Comparison of ENCODE assay signal across 9 mouse cellular contexts in the genomic region with DNA sequence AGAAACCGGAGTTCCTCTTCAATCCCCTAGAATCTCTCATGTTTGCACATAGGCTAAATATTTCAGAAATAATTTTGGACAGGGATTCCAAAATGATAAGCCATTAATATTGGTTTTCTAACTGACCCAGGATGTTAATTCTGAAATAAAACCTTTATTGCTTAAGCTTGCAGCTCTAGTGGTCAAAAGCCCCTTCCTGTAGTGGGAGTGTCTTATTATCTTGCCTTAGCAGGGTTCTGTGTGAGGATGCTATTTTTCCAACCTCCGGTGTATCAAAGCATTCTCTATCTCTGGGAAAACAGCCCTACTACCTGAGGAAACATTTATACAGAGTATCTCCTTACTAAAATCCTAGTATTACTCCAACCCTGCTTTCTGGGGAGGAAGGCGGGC. TPM values are rescaled to one million over a fixed set of nuclear protein-coding genes. Genes with fewer than 3 reads are reported as not detected.
DNase-seq lines count a peak whose midpoint lies in the region; ATAC-seq and TF ChIP-seq lines count a peak whose summit lies in the region.
"Had no signal": no experiment of that assay in that cellular context is flagged by ENCODE, and none has a peak within 500 bp of the region (broad histone marks: within the 10 kb centered on the region; RNA-seq: fewer than 3 reads in every experiment).

No protein-coding gene starts in this region.

- TF ChIP-seq EP300 in heart, postnatal 0 days (IDR thresholded peaks at IDR 0.05; ENCODE audit: low read depth), result no peak

- peaks cover 46% of the 10 kb centered on the region for H3K4me1 ChIP-seq in heart, embryonic 13.5 days
- peaks cover 64% of the 10 kb centered on the region for H3K4me1 ChIP-seq in G1E (ENCODE audit: insufficient read depth, low read depth, low read length)
- H3K4me1 ChIP-seq in heart, postnatal 0 days (ENCODE audit: control insufficient read depth, insufficient read depth), result peaks cover 25% of the 10 kb centered on the region
- peaks cover 21% of the 10 kb centered on the region for H3K4me1 ChIP-seq in midbrain, embryonic 10.5 days

- no peaks in the 10 kb centered on the region for H3K36me3 ChIP-seq in heart, embryonic 13.5 days
- peaks cover 37% of the 10 kb centered on the region for H3K36me3 ChIP-seq in G1E (replicated peaks)
- no peaks in the 10 kb centered on the region for H3K36me3 ChIP-seq in heart, postnatal 0 days (replicated peaks; ENCODE audit: control insufficient read depth, insufficient read depth, low read length)
- H3K36me3 ChIP-seq in midbrain, embryonic 10.5 days, result no peaks in the 10 kb centered on the region

- peak overlapping the region; percentile 93 for H3K27ac ChIP-seq in heart, embryonic 13.5 days (replicated peaks)
- peak overlapping the region; percentile 94 for H3K27ac ChIP-seq in heart, postnatal 0 days (ENCODE audit: low read depth)
- H3K27ac ChIP-seq in midbrain, embryonic 10.5 days (replicated peaks), result no peak overlapping the region

- peak overlapping the region; percentile 76 for H3K4me3 ChIP-seq in heart, embryonic 13.5 days
- peak overlapping the region; percentile 88 for H3K4me3 ChIP-seq in G1E (ENCODE audit: low read depth, low read length)
- H3K4me3 ChIP-seq in heart, postnatal 0 days (ENCODE audit: low read depth, low read length), result peak overlapping the region; percentile 75
- H3K4me3 ChIP-seq in midbrain, embryonic 10.5 days, result peak overlapping the region; percentile 74

- H3K4me2 ChIP-seq in heart, embryonic 13.5 days, result peak overlapping the region; percentile 99
- peak overlapping the region; percentile 99 for H3K4me2 ChIP-seq in heart, postnatal 0 days (ENCODE audit: low read depth, low read length)

- DNase-seq in heart, postnatal 25 days (ENCODE audit: low spot score), result no peak
- no peak for DNase-seq in G1E (ENCODE audit: low spot score)
- DNase-seq in heart, postnatal 0 days (ENCODE audit: low spot score), result no peak
- no peak for DNase-seq in midbrain, embryonic 10.5 days (ENCODE audit: low spot score)
- no peak for DNase-seq in cerebellum, postnatal 4 days (ENCODE audit: low spot score in 2 of 2)
- no peak for DNase-seq in urinary bladder, postnatal 14 days (ENCODE audit: low spot score)
- DNase-seq: gastrocnemius, postnatal 10 days had no signal

- intact Hi-C loops in heart, postnatal 25 days (cut with DNase I), result no loop called here

- H3K27me3 ChIP-seq in heart, embryonic 13.5 days (replicated peaks), result no peaks in the 10 kb centered on the region
- H3K27me3 ChIP-seq in G1E (ENCODE audit: insufficient read depth, low read length), result no peaks in the 10 kb centered on the region
- no peaks in the 10 kb centered on the region for H3K27me3 ChIP-seq in heart, postnatal 0 days (ENCODE audit: control insufficient read depth, insufficient read depth, low read length)
- peaks cover 24% of the 10 kb centered on the region for H3K27me3 ChIP-seq in midbrain, embryonic 10.5 days (ENCODE audit: low read depth, poor library complexity, severe bottlenecking)

- no peaks in the 10 kb centered on the region for H3K9me3 ChIP-seq in heart, embryonic 13.5 days
- H3K9me3 ChIP-seq in G1E (replicated peaks), result no peaks in the 10 kb centered on the region
- H3K9me3 ChIP-seq in heart, postnatal 0 days (replicated peaks; ENCODE audit: control insufficient read depth, low read length), result no peaks in the 10 kb centered on the region
- no peaks in the 10 kb centered on the region for H3K9me3 ChIP-seq in midbrain, embryonic 10.5 days (replicated peaks)

- TF ChIP-seq CTCF in G1E (IDR thresholded peaks at IDR 0.05; ENCODE audit: low read depth, low read length), result no peak
- TF ChIP-seq CTCF in heart, postnatal 0 days (IDR thresholded peaks at IDR 0.05; ENCODE audit: low read depth), result no peak

- peak overlapping the region; percentile 90 for H3K9ac ChIP-seq in heart, embryonic 13.5 days
- peak overlapping the region; percentile 74 for H3K9ac ChIP-seq in heart, postnatal 0 days (replicated peaks; ENCODE audit: low read depth, low read length)

- ATAC-seq in heart, embryonic 13.5 days (ENCODE audit: extremely low read depth, insufficient number of reproducible peaks, low FRiP score, low TSS enrichment), result no peak
- no peak for ATAC-seq in G1E (ENCODE audit: extremely low read depth, insufficient number of reproducible peaks, low FRiP score, poor library complexity, severe bottlenecking)
- no peak for ATAC-seq in heart, postnatal 0 days (ENCODE audit: insufficient read depth, low read depth)
- ATAC-seq in granulocyte monocyte progenitor cell, adult 5-6 weeks (replicated peaks; ENCODE audit: poor library complexity, severe bottlenecking), result no peak

- 27% methylated on average over 3 of the region's 3 CpGs for WGBS in heart, embryonic 13.5 days
- WGBS in heart, postnatal 0 days, result 26% methylated on average over 3 of the region's 3 CpGs
- WGBS in midbrain, embryonic 10.5 days, result 42% methylated on average over 3 of the region's 3 CpGs

RNA-seq across cellular contexts. Expression of a gene that starts 1.9 kb away (rescaled TPM):
- 170 and 188 TPM in 2 replicates for polyA plus RNA-seq in heart, embryonic 13.5 days (2015; fragmentation: Nextera tagmentation; extraction: Ambion mirVana)
- total RNA-seq in heart, postnatal 25 days (2021), result 10 to 100 TPM; 64.5 to 69.1 TPM
- total RNA-seq in G1E (2014; fragmentation: Nextera tagmentation) (138 and 139 TPM in 2 replicates), G1E (2017) (264 and 287 TPM in 2 replicates)
- polyA plus RNA-seq in G1E (2012), result 54.1 and 96.4 TPM in 2 replicates
- total RNA-seq in heart, postnatal 0 days (2014; rRNA removed; ENCODE audit: low replicate concordance), result 149 and 162 TPM in 2 replicates
- polyA plus RNA-seq in heart, postnatal 0 days (2015; fragmentation: Nextera tagmentation; extraction: Ambion mirVana), result 77.3 and 82.9 TPM in 2 replicates
- polyA plus RNA-seq in midbrain, embryonic 10.5 days (2016; fragmentation: Nextera tagmentation; extraction: Ambion mirVana), result 18.0 and 25.3 TPM in 2 replicates
- total RNA-seq in granulocyte monocyte progenitor cell, adult 5-6 weeks (2014; fragmentation: Nextera tagmentation), result 39.4 and 54.3 TPM in 2 replicates
- 101 and 108 TPM in 2 replicates for total RNA-seq in granulocyte monocyte progenitor cell, adult 5-6 weeks (2017)
